Mouse (Mus musculus) intestine, postnatal 0 days (tissue): Measurements from ENCODE around the gene Snx20. TPM values are rescaled to one million over a fixed set of nuclear protein-coding genes. Genes with fewer than 3 reads are reported as not detected.

Experiments
- ATAC-seq: fragments of 200-750 bp; cut with Nextera tagmentation; 2 replicates; pipeline ENCODE4 v1.8.0; 2017; ENCODE audit warnings: mild to moderate bottlenecking, moderate TSS enrichment, moderate library complexity
- H3K27ac ChIP-seq: fragments of 300-500 bp; sonication (generic); 2 replicates; pipeline ENCODE4 v1.5.1; 2014; ENCODE audit warnings: mild to moderate bottlenecking, low read depth, low read length, moderate library complexity
- H3K27me3 ChIP-seq: fragments of 300-500 bp; sonication (generic); replicated peaks from 2 replicates; pipeline ENCODE4 v1.6.1; 2014; ENCODE audit warnings: low read length, mixed read lengths; ENCODE audit not compliant: control insufficient read depth, insufficient read depth
- H3K36me3 ChIP-seq: fragments of 300-500 bp; sonication (generic); 2 replicates; pipeline ENCODE4 v1.6.1; 2014; ENCODE audit warnings: mild to moderate bottlenecking, moderate library complexity; ENCODE audit not compliant: control insufficient read depth, insufficient read depth
- H3K4me1 ChIP-seq: fragments of 300-500 bp; sonication (generic); replicated peaks from 2 replicates; pipeline ENCODE4 v1.6.1; 2014; ENCODE audit warnings: antibody characterized with exemption, low read length, mixed read lengths; ENCODE audit not compliant: control insufficient read depth, insufficient read depth
- H3K4me2 ChIP-seq: fragments of 300-500 bp; sonication (generic); replicated peaks from 2 replicates; pipeline ENCODE4 v1.6.1; 2014; ENCODE audit warnings: low read depth, mild to moderate bottlenecking, moderate library complexity
- H3K4me3 ChIP-seq: fragments of 300-500 bp; sonication (generic); 2 replicates; pipeline ENCODE4 v1.5.1; 2014; ENCODE audit warnings: low read depth, low read length
- H3K9ac ChIP-seq: fragments of 300-500 bp; sonication (generic); 2 replicates; pipeline ENCODE4 v1.6.1; 2014; ENCODE audit warnings: mild to moderate bottlenecking, low read depth, low read length
- H3K9me3 ChIP-seq: fragments of 300-500 bp; sonication (generic); 2 replicates; pipeline ENCODE4 v1.6.1; 2016; ENCODE audit warnings: mixed run types; ENCODE audit not compliant: control insufficient read depth
- CTCF ChIP-seq: sonication (generic); IDR thresholded peaks from 2 replicates; pipeline ENCODE4 v1.5.1; 2016; ENCODE audit warnings: low read depth, mild to moderate bottlenecking, control low read depth, antibody characterized with exemption, moderate library complexity
- WGBS: fragments of 180-500 bp; shearing (Covaris S2); extraction: QIAGEN DNeasy Blood & Tissue Kit; methylation state at CpG from one replicate; pipeline ENCODE4 v1.1.7; 2014; 5-methylcytosine and 5-hydroxymethylcytosine counted together
- polyA plus RNA-seq: library from polyadenylated mRNA; unstranded; fragments of >200 nt; fragmentation: Nextera tagmentation; extraction: Ambion mirVana; gene quantifications from 2 replicates; pipeline ENCODE4 v1.2.1, GENCODE M21; 2015

Snx20 gene
- polyA plus RNA-seq: 37.1 and 41.6 TPM in 2 replicates

DNA sequence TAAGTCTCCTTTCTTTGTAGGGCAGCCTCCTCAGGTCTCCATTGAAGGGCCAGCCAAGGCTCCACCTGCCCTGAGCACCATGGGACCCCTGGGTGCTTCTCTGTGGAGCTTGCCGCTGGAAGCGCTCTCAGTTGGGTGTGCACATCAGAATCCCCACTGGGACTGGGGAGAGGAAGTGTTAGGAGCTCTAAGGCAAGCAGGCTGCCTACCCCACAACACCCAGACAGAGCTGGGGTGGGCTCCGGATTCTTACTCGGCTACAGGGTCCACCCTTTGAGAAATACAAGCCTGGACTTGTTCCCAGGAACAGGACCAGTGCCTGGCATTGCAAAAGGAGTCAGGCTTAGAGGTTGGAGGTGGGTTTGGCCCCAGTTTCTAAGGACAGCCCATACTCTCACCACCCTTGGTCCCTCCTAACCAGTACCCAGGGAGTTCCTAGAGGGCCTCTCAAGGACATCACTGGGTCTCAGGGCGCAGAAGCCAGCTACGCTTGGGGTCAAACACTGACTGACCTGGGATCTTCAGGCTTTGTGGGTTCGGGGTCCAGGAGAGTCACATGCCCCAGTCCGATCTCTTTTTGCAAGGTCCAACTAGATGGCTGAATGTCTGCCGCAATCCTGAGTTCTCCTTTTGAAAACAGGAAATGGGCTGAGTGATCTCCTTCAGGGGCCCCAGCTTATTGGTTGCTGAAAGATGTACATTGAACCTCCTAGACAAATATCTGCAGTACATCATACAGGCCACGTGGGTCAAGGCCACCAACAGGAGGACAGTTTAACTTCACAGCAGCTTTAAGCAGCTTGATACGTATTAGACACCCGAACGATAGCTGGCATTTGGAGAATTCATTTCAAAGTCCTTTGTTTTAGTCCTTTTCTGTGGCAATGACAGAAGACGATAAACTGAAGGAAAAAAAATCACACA lies at the start of gene Snx20:
Gene Snx20 (minus strand): TSS at position 655 of the 924 bp plus-strand sequence.
- H3K9ac ChIP-seq: peak within 1 kb of the TSS; percentile 54
- H3K4me1 ChIP-seq: peaks cover 5% of the 10 kb centered on the region; the same call in 1 of the 2 replicates
- peak within 1 kb of the TSS; percentile 47 for H3K4me3 ChIP-seq
- no peaks in the 10 kb centered on the region; the same call in 1 of the 2 replicates for H3K36me3 ChIP-seq
- WGBS: 55% methylated on average over 14 of the region's 14 CpGs
- peak within 1 kb of the TSS; percentile 86 for H3K27ac ChIP-seq
- no peaks in the 10 kb centered on the region for H3K27me3 ChIP-seq
- TF ChIP-seq CTCF: 0 out of 2 replicates have a peak, but pooled peaks have one; percentile 23
- H3K4me2 ChIP-seq: peak within 1 kb of the TSS; percentile 66
- ATAC-seq: peak; percentile 85
- H3K9me3 ChIP-seq: no peaks in the 10 kb centered on the region

DNA sequence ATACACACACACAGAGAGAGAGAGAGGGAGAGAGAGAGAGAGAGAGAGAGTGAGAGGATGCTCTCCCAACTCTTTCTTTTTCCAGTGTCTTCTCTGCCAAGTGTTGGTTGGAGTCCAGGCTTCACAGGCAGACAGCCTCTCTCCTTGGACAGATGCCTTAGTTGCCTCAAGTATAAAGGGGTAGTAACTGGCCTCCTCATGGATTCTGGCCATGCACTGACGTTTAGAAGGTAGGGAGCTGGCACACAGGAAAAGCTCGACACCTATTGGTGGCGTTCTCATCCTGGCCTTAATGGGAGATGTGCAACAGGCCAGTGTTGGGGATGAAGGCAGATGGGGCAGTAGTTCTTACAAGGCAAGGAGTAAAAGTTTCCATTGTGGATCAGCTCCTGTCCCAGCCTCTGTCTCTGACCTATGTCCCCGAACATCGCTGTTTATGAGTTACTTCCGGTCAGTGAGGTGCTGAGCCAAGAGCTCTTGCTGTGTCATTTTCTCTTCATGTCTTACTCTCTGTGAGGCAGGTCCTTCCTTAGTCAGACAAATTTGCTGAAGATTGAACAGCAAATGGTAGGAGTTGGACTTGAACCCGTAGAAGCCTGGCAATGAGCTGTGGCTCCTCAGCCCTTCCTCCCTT lies 47.8 kb upstream of the Snx20 start:
- H3K27me3 ChIP-seq: no peaks in the 10 kb centered on the region
- WGBS: 82% methylated on average over 7 of the region's 7 CpGs
- H3K4me1 ChIP-seq: no peaks in the 10 kb centered on the region
- H3K9ac ChIP-seq: no peak overlapping the region
- H3K4me2 ChIP-seq: no peak overlapping the region
- TF ChIP-seq CTCF: no peak
- no peaks in the 10 kb centered on the region for H3K9me3 ChIP-seq
- no peaks in the 10 kb centered on the region; the same call in 1 of the 2 replicates for H3K36me3 ChIP-seq
- H3K27ac ChIP-seq: no peak overlapping the region
- no peak overlapping the region for H3K4me3 ChIP-seq
- no peak for ATAC-seq

DNA sequence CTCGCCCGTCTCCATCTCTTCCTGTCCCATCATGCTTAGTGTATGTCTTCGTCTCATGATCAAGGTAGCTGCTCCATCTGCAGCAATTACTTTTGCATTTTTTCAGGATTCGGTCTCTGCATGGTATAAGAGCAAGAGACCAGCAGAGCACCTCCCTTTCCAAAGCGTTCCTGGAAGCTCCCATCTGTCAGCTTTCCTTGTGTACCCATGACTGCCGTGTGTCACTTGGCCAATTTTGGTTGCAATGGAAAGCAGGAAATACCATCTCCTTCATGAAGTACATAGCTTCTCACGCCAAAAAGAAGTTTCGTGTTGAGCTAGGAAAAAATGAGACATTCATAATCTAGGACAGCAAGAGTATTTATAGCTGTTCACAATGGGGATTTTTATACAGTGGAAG lies 45.1 kb upstream of the Snx20 start:
- no peaks in the 10 kb centered on the region for H3K4me1 ChIP-seq
- no peak for TF ChIP-seq CTCF
- ATAC-seq: no peak
- H3K9ac ChIP-seq: no peak overlapping the region
- no peak overlapping the region for H3K4me2 ChIP-seq
- no peaks in the 10 kb centered on the region for H3K27me3 ChIP-seq
- H3K36me3 ChIP-seq: no peaks in the 10 kb centered on the region; the same call in 1 of the 2 replicates
- H3K9me3 ChIP-seq: no peaks in the 10 kb centered on the region
- no peak overlapping the region for H3K4me3 ChIP-seq
- WGBS: 78% methylated on average over 8 of the region's 8 CpGs
- H3K27ac ChIP-seq: no peak overlapping the region

DNA sequence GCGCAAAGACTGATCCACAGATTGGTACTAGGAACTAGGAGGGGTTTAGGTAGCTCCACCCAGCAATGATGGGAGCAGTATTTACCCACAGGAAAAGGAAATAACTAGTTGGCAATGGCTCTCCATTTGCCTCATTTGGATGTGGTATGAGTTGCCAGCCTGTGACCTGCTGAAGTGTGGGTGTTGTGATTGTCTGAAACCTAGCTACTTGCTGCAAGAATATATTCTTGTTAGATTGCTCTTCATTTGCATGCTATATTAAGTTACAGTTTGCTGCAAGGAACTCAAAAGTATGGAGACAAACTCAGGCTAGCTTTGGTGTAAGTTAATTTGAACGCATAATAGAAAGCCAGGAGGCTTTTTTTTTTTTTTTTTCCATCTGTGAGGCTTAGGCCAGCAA lies 44.6 kb upstream of the Snx20 start:
- H3K9me3 ChIP-seq: no peaks in the 10 kb centered on the region
- H3K4me2 ChIP-seq: no peak overlapping the region
- H3K27me3 ChIP-seq: no peaks in the 10 kb centered on the region
- TF ChIP-seq CTCF: no peak
- no peak overlapping the region for H3K9ac ChIP-seq
- no peaks in the 10 kb centered on the region; the same call in 1 of the 2 replicates for H3K36me3 ChIP-seq
- no peaks in the 10 kb centered on the region for H3K4me1 ChIP-seq
- no peak overlapping the region for H3K27ac ChIP-seq
- ATAC-seq: no peak
- WGBS: 91% methylated on average over 2 of the region's 2 CpGs
- H3K4me3 ChIP-seq: no peak overlapping the region

DNA sequence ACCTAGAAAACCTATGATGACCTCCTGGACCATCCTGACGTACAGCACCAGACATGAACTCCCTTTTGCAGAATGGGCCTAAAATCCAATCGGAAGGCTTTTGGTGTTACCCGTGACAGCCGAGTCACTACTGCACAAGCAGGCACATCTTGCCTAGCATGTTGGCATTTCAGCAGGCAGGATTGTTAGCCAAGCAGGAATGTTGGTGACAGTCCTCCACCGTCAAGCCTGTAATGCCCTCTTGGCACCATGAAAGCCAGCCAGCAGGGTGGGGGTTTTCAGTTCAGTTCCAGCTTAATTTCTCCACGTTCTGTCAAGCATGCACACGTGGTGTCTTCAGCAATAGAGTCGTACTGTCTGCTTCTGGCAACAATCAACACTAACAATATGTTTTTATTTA lies 41.1 kb upstream of the Snx20 start:
- Histone ChIP-seq H3K9ac (no peak overlapping the region), H3K36me3 (no peaks in the 10 kb centered on the region; the same call in 1 of the 2 replicates), H3K4me3 (no peak overlapping the region), H3K4me2 (no peak overlapping the region), H3K27me3 (no peaks in the 10 kb centered on the region), H3K27ac (no peak overlapping the region), H3K9me3 (no peaks in the 10 kb centered on the region), H3K4me1 (no peaks in the 10 kb centered on the region)
- WGBS: 89% methylated on average over 8 of the region's 8 CpGs
- no peak for ATAC-seq
- no peak for TF ChIP-seq CTCF
